Mouse (Mus musculus): Measurements from ENCODE around the gene Gm16405. TPM values are rescaled to one million over a fixed set of nuclear protein-coding genes. Genes with fewer than 3 reads are reported as not detected.
"Not testable (repeated sequence)": the region's sequence is repeated elsewhere in the genome, so short reads cannot be mapped to it uniquely, and the experiment has no call there.

Gene Gm16405
- polyA plus RNA-seq (2012; rRNA removed): not detected in 2 replicates

- DNase-seq (ENCODE audit: low read depth): not testable (repeated sequence)
These were observed at the start of gene Gm16405 for GRCm38 (mm10) chrX:54530908-54531307. TSS of gene Gm16405 (plus strand) at chrX:54531208.

Other genes with a start within 250 kb of the Gm16405 start
- not detected in 2 replicates for gene Gm16430, start 91.0 kb downstream of the Gm16405 start, polyA plus RNA-seq (2012; rRNA removed)